Mouse (Mus musculus) brain, embryonic 14.5 days (tissue): Measurements from ENCODE around the gene Plppr4.

ENCODE experiments used
- CTCF ChIP-seq: fragments of 200-500 bp; IDR thresholded peaks from 2 replicates; pipeline ENCODE4 v1.5.1; 2012; ENCODE audit warnings: inconsistent platforms, mild to moderate bottlenecking, moderate library complexity, borderline replicate concordance; ENCODE audit not compliant: insufficient read depth, insufficient read length; ENCODE audit errors: extremely low read depth
- POLR2A ChIP-seq: fragments of 200-500 bp; IDR thresholded peaks from 2 replicates; pipeline ENCODE4 v1.6.1; 2012; ENCODE audit warnings: mild to moderate bottlenecking, inconsistent platforms, borderline replicate concordance; ENCODE audit not compliant: poor library complexity, insufficient read depth, insufficient read length, severe bottlenecking; ENCODE audit errors: extremely low read depth

DNA sequence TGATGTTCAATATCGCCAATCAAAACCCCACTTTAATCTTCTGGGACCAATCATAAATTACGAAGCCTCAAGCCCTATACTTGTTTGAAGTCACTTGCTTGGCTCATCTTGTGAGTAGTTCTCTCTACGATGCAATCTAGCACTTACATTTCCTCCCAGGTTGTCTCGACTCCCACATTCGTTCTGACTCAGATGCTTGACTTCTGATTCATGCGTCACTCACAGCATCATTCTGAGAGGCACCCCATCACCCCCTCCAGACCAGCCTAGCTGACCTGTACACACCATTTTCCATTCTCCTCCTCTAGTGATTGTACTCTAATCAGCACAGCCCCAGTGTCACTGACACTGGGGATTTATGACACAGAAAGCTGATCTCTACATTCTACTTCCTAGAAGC is 31.2 kb downstream of the Plppr4 start:
- TF ChIP-seq CTCF (no peak), POLR2A (no peak)
